Mouse (Mus musculus) cerebellum, postnatal 36 days (tissue): ENCODE measurements around the gene Mgea5.

Source experiments
- DNase-seq, 2 experiments: peaks; one replicate each; pipeline ENCODE4 v3.0.0; 2021 to 2022; ENCODE audit warnings: mixed read lengths in 2 of 2

Mgea5 gene

DNA sequence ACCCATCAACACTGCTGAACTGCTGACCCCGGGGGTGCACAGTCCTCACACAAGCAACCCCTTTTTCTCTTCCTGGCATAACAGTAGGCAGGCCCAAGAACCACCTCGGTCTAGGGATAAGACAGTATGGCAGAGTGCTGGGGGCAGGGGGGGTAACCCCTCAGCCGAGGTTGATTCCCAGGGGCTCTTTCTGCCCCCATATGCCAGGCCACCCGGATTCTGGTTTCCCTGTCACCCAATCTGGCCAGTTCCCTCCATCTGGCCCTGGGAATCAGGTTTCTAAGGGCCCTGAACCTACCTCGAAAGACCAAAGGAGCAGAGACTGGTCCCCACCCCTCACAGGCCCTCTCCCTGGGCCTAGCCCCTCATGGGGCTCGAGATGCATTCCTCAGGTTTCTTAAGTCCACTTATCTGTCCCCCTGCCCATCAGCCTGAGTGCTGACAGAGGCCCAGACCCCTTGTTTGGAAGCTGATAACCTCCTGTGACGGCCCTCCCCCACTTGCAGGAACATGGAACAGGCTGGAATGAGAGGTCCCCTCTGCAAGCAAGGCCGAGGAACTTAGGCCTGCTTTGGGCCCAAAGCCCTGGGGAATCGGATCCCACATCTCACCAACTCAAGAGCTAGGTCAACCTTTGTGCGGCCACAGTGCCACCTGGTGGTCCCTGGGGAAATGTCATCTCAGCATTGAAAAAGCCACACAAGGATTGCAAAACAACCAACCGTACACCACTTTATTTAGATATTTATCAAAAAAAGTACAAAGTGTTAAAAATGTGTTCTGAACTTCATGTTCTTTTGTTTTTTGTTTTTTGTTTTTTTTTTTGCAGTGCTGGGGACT is 36.4 kb downstream of the Mgea5 start:
- DNase-seq: peak; percentile 86 to 88

DNA sequence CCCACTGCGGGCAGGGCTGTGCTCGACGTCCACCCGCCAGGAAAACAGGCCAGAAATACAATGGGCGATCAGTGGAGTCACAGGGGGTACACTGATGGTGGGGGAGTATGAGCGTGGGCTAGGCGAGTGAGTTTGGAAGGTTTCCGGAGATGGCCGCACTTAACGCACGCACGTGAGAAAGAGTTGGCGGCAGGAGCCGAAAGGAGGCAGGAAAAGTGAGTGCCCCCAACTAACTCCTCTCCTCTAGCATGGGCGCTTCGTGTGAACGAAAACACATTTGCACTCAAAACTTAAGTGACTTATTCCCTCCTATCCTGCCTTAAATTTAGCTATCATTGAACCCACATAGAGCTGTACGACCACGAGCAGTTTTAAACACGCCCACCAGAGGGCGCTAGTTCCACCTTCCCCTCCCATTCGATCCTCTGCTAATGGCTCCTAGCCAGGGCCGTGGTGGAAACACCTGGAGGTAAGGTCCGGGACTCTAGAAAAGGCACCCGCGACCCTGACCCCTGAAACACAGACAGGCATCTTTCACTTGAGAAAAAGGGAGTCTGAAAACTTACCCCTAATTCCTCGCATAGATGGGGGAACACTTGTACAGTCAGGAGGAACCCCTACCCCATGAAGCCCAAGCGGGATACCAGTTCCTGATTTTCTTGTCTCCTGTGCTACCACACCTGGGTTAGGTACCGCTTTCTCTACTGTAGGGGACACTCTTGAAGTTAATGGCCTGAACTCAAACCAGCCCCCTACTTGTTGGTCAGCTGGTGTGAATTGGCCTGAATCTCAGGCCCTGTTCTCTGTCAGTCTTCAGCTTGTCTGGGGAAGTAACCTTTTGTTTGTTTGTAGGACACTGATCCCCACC is 37.2 kb downstream of the Mgea5 start:
- peak; percentile 77 for DNase-seq

DNA sequence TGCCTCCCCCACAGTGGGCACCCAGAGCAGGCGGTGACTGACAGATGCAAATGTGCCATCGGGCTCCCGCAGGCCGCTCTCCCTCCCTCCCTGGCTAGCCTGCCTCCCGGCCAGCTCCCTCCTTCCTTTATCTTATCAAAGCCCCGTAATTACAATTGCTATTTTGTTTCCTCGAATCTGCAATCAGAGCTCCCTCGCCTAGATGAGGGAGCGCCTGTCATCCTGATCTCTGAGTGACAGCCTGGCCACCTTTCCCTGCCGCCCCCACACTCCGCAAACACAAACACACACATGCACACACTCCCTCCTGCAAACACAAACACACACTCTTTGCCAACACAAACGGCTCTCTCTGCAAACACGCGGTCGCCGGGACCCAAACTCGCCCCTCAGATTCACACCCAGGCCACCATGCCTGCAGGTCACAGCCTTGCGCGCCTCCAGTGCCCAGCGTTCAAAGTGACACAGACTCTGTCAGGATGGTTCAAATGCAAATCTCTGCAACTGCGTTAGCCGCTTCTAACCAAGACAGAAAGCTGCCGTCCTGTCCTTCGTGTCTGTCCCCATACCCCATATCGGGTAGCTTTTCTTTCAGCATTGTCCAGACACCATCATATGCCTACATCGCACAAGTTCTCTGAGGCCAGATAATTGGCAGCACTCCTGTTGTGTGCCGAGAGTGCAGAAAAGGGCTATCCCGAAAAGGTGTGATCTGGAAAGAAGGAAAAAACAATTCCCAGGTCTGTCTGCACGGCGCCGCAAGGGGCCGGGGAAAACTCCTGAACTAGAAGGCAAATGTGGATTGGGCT is 38.1 kb downstream of the Mgea5 start:
- no peak for DNase-seq

DNA sequence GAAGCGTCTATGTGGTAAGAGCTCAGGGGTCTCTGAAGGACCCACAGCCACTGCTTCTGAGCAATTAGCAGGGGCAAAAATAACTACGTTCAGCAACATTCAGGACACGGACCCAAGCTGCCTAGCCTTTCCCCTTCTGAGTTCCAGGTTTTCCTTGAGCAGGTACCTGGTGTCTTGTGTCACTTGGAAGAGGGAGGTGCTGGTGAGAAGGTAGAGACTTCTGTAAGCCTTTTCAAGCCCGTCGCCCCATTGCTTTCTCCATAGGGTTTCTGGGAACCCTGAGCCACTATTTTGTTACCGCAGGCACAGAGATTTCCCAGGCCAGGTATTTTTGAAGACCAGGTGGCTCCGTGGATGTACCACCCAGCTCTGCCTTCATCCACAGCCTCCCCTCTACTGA is 40.0 kb downstream of the Mgea5 start:
- no peak for DNase-seq

DNA sequence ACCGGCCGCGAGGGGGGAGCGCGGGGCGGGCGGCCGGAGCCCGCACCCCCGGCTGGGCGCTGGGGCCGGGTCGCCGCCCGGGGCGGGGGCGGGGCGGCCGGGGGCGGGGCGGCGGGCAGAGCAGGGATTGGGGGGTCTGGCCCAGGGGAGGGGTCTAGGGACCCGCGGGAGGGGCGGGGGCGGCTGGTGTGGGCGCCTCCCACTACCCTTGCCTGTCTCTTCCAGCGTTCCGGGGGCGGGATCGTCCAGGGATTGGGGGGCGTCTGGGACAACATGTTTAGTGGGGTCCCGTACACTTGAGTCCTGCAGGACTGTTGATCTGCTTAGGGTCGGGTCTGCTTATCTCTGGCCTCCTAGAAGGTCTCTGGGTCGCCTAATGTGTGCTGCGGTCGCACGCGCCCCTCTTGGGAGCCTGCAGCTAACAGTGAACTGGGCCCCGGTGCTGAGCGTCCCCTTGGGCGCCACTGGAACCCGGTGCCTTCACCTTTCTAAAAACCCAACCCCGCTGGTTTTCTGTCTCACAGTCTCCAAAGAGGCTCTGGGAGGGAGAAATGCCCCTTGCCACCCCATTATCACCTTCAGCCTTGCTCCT is 40.6 kb downstream of the Mgea5 start:
- DNase-seq: no peak

DNA sequence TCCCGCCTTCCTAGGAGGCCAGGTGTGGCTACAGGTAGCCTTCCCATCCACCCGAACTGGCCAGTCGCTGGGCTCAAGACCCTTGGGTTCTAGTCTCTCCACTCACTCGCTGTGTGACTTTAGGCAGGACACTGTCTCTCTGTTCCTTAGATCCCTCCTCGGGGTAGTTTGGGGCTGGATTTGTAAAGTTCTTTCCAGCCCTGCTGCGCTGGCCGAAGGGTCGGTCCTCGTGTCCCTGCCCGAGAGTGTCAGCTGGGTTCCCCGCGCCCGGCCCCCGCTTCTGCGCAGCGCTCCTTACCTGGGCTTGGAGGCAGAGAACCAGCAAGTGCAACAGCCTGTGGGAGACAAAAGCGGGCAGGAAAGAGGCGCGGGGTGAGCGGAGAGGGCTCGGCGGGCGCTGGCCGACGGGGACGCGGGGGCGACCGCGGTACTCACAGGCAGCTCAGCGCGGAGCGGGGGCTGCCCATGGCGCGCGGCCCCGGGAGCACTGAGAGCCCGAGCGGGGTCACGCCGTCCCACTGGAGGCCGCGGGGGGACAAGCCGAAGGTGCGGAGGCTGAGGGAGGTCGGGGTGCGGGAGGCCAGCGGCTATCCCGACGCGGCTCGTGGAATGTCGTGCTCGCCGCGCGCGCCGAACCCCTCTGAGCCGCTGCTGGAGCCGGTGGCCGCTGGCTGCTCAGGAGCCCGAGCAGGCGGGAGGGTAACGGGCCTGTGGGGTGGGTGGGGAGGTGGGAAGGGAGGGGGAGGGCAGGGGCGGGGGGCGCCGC is 41.2 kb downstream of the Mgea5 start, which contains the start of gene Fgf8:
TSS of gene Fgf8 (minus strand) at position 698 of the 766 bp plus-strand sequence.
- DNase-seq: peak in 1 of 2 experiments; percentile 10

DNA sequence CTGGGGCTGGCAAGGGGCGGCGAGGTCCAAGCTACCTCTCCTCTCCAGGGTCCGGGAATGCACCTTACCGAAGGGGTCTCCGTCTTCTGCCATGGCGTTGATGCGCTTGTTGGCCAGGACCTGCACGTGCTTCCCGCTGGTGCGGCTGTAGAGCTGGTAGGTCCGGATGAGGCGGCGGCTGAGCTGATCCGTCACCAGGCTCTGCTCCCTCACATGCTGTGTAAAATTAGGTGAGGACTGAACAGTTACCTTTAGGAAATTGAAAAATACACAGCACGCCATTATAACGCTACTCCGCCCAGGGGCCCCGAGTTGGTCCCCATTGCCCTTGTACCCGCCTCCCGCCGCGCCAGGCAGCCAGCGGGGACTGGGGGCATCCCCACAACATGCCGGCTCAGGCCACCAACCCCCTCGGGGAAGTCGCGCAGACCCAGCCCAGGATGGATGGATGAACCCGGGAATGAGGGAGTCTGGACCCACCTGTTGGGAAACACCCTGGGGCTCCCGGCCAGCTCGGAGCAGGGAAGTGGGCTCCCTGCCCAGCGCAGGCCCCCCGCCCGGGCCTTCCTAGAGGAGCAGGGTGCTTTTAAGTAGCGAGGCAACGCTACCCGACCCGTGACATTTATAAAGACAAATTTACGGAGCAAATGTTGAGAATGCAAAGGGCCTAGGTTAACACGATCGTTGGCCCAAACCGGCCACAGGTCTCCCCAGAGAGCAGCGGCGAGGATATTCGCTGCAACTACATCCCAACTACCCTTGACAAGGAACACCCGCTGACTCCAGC is 42.0 kb downstream of the Mgea5 start:
- no peak for DNase-seq

DNA sequence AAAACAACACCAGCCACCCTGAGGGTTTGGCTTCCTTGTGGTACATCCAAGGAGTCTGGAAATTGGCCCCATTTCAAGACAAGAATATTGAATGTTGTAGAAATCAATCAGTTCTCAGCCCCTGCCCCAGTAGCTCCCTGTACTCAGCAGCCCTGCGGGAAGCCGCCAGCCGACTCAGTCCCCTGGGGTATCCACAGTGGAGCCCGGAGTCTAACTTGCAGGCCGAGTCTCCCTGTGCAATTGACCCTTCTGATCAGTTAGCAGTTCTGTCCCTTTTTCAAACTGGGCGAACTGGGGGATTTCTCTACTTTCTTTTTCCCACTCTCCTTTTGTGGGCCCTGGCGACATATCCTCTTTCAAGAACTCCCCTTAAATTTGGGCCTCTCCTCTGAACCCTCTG is 42.8 kb downstream of the Mgea5 start:
- no peak for DNase-seq

DNA sequence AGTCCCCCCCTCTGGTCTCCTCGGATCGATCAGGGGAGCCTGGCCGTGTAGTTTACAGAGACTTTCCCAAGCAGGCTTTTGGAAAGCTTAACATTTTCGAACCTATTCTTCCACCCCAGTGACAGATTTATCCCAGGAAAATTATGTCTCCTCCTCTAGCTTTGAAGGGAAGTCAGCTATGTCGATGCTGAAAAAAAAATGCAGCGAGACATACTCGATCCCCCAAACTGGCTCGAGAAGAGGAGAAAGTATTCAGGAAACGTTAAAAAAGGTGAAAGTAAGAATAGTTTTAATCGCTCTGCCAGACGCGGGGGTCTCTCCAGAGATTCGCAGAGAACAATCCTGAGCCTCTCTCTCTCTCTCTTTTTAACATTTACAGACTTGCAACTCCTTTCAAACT is 43.4 kb downstream of the Mgea5 start:
- DNase-seq: no peak

DNA sequence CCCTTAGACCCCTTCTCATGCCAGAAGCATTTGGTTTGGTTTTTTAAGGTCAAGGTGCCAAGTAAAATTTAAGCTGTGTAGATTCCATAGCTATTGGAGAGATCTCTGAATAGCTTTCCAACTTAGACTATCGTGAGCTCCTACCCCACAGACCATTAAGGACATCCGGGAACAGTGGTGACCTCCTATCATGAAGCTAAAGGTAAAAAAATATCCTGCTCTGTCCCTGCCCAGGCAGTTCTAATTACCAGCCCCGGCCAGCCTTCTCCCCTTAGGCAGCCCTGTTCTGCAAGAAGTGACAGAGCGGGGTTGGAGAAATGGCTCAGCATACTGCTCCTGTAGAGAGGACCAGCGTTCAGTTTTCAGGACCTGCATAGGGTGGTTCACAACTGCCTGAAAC is 45.1 kb downstream of the Mgea5 start:
- no peak for DNase-seq

DNA sequence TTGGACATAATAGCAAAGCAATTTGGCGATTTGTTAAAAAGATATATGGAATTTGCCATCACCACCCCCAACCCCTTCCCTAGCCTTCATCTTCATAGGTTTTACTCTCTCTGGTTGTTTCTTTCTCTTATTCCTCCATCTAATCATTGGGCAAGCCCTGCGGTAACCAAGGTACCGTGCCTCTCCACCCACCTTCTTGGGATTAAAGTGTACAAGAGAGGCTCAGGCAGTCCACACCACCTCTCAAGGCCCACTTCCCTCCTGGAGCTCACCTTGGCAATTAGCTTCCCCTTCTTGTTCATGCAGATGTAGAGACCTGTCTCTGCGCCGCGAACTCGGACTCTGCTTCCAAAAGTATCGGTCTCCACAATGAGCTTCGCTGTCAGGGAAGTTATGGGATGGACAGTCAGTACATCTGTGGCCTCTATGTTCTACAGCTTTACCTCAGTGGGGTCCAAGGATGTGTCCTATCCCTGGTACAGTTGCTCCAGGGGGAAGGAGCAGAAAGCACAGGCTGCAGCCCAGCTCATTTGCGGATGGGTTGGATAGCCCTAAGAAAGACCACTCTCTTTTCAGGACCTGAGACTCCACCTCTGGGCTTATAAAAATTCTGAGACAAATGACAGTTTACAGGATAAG is 45.7 kb downstream of the Mgea5 start:
- DNase-seq: no peak

DNA sequence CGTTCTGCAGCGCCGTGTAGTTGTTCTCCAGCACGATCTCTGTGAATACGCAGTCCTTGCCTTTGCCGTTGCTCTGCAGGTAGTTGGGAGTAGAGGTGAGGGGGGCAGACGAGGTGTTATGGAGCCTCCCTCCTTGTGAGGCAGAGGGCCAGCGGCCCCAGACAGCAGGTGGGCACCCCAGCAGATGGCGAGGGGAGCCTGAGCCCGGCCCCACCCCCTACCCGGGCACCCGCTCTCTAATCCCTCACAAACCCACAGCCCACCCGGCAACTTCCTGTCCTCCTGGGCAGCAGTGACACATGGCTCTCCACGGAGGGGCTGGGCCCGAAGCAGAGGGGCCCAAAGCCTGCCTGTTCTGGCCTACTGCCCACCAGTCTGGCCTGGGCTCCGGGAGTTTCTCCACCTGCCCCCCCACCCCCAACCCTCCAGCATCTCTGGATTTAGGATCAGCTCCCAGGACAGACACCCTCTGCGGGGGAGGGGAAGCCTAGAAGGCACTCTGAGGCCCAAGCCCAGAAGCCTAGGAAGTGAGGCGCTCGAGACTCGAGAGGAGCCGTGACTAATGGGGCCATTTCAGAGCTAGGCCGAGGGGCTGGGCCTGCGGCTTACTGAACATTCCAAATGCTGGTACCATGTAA is 46.3 kb downstream of the Mgea5 start:
- no peak for DNase-seq

DNA sequence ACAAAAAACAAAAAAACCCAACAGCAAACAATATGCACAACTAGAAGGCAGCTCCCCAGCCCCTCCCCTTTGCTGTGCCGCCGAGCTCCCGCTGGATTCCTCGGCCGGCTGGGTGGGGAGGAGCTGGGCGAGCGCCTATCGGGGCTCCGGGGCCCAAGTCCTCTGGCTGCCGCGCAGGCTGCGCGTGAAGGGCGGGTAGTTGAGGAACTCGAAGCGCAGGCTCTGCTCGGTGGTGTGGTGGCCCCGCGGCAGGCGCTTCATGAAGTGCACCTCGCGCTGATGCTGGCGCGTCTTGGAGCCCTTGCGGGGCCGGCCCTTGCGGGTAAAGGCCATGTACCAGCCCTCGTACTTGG is 46.8 kb downstream of the Mgea5 start:
- peak; percentile 29 to 38 for DNase-seq

DNA sequence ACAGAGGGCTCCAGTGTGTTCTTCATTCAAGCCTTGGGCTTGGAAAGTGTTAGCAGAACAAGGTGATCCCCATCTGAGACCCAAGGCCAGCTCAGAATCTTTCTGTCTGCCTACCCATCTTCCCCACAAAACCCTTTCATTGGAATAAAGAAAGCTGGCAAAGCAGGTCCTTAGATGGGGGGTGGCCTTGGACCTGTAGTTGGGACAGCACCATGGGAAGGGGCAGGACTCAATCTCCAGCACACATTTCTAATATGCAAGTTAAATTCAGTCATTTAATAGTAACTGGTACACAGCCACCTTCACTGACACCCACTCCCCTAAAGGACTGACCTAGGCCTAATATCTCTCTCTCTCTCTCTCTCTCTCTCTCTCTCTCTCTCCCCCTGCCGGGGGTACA is 47.4 kb downstream of the Mgea5 start:
- no peak for DNase-seq

DNA sequence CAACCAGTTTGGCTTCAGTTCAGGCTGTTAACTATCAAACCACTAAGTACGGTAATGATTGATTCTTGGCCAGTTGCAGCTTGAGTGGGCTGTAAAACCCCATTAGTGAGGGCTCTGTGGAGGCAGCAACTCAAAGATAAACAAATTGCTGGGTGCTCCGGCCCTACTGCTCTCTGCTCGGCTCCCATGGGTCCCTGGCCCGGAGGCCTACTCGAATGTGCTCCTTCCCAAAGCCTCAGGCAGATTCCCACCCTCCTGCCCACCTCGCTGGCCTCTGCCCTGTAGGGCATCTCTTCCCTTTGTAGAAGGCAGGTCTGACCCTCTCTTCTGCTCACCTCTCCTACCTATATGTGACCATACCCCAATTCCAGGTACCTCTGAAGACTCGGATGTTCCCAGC is 48.9 kb downstream of the Mgea5 start:
- no peak for DNase-seq

DNA sequence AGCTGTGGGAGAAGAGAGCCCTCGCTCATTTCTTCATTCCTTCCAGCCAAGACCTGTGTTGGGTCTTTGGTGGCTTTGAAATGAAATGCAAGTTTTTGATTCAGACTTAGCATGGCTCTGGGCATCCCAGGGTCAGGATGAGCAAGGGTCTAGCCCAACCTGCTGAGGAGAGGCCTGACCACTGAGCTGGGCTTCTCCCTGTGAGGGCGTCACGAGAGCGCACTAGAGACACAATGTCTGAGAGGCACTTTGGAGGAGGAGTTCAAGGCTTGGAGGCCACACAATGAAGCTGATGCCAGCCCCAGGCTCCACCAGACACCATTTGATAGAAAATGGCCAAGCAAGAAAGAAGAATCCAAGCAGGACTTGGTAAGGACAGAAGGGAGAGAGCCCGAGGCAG is 49.4 kb downstream of the Mgea5 start:
- DNase-seq: no peak

DNA sequence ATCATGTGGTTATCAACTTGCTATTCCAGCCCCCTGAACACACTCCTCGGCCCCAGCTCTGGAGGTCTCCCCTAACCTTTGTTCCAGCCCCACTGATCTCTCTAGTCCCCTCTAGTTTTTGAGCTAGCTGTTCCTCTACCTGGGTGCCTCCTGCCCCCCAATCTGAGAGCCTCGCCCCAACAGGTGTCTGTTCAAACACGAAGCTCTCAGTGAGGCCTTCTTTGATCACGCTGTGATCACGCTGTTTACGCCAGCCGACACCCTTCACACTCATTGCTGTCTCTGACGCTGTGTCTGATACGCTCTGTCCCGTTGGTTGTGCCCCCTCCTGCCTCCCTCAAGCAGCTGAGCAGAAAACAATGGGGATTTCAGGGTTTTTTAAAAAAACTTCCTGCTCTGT is 50.1 kb downstream of the Mgea5 start:
- no peak for DNase-seq

DNA sequence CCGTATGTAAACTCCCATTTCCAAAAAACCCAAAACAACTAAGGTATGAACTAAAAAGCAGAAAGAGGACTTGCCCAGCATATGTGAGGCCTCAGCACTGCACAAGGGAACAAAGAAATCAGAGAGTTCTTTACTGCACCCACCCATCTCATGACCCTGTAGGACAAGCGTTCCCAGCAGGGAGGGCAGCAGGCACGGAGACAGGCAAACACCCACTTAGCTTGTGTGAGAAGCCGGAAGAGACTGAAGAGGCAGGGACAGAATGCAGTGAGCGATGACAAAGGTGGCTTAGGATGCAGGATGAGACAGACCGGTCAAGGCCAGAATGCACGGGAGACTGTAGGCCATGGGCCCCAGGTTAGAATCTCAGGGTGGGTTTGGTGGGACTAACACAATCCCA is 52.0 kb downstream of the Mgea5 start:
- no peak for DNase-seq

DNA sequence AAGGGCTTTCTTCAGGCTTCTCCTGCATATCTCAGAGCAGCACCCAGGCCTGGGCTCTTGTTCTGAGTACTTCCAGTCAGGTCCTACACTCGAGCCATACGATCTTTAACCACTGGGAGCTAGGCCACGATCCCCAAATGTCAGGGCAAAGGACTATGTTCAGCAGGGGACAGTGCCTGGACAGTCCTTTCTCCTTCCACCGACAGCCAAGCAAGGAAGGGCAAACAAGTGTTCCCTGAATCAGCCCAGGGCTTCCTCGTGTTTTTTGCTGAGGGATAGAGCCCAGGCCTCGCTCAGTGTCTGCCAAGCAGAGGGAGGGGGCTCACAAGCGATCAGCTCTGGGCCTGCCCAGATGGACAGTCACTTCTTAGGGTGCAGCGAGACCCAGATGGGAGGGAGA is 53.6 kb downstream of the Mgea5 start:
- no peak for DNase-seq

DNA sequence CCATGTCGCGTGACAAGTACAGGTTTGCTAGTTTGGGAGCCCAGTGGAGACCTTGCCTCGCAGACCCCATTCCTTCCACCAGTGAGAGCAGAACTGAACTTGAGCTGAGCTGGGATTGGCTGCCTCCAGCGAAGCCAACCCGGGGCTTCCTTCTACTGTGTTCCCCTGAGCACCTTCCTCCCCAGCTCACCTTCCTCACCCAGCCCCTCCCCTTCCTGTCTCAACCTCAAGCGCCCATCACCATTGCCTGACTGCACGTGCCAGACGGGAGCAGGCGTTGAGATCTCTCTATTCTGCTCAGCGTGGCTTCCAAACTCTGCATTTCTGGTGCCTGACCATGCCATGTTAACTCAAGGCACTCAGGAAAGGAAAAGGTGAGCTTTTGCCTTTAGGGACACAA is 56.4 kb downstream of the Mgea5 start:
- no peak for DNase-seq
